13 mouse cellular contexts compared by ENCODE assay signal in the genomic region with DNA sequence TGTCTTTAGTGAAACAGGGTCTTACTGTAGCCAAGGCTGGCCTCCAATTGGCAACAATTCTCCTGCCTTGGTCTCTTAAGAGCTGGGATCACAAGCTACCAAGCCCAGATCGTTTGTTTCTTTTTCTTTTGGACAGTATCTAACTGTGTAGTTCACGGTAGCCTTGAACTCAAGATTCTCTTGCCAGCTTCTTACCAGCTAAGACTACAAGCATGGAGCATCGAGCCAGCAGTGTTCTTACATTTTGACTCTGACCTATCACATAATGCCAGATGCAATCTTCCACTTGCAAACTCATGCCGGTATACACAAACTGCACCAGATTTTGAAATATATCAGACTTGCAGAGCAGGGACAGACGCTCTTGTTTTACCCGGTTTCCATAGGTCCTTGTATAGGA. TPM values are rescaled to one million over a fixed set of nuclear protein-coding genes. Genes with fewer than 3 reads are reported as not detected.
"Had no signal": no experiment of that assay in that cellular context is flagged by ENCODE, and none has a peak within 500 bp of the region (broad histone marks: within the 10 kb centered on the region; RNA-seq: fewer than 3 reads in every experiment).

No protein-coding gene starts in this region.

- DNase-seq: gastrocnemius, postnatal 14 days; gastrocnemius, postnatal 36 days; heart, adult 11 months; heart, adult 2 months; heart, postnatal 14 days; heart, postnatal 36 days; kidney, adult 18-20 months; kidney, adult 8-10 months; kidney, postnatal 10 days; kidney, postnatal 25 days; kidney, postnatal 4 days; left cerebral cortex, postnatal 4 days had no signal

RNA-seq across cellular contexts. Expression of gene Shisa4, which starts 47.7 kb away (rescaled TPM):
- total RNA-seq: hematopoietic stem cell, adult 5-6 weeks had no signal
